Mouse (Mus musculus) brain, embryonic 14.5 days (tissue): ENCODE data around the gene Bcl2l13. TPM values are rescaled to one million over a fixed set of nuclear protein-coding genes. Genes with fewer than 3 reads are reported as not detected.
A peak's percentile ranks its signal among the peaks of the same experiment; 100 is the strongest.
"Not testable (repeated sequence)": the region's sequence is repeated elsewhere in the genome, so short reads cannot be mapped to it uniquely, and the experiment has no call there.

Experiments used
- DNase-seq: peaks from one replicate; pipeline ENCODE4 v3.0.0-alpha.2; 2011; ENCODE audit warnings: low read depth
- CTCF ChIP-seq: fragments of 200-500 bp; IDR thresholded peaks from 2 replicates; pipeline ENCODE4 v1.5.1; 2012; ENCODE audit warnings: inconsistent platforms, mild to moderate bottlenecking, moderate library complexity, borderline replicate concordance; ENCODE audit not compliant: insufficient read depth, insufficient read length; ENCODE audit errors: extremely low read depth
- POLR2A ChIP-seq: fragments of 200-500 bp; IDR thresholded peaks from 2 replicates; pipeline ENCODE4 v1.6.1; 2012; ENCODE audit warnings: mild to moderate bottlenecking, inconsistent platforms, borderline replicate concordance; ENCODE audit not compliant: poor library complexity, insufficient read depth, insufficient read length, severe bottlenecking; ENCODE audit errors: extremely low read depth
- polyA plus RNA-seq: library from polyadenylated mRNA; depleted of rRNA; stranded (reverse); fragments of >200 nt; gene quantifications from 2 replicates; pipeline ENCODE4 v1.2.3, GENCODE M21; 2012

Gene Bcl2l13
- polyA plus RNA-seq, 1 experiment, result 31.3 TPM

DNA sequence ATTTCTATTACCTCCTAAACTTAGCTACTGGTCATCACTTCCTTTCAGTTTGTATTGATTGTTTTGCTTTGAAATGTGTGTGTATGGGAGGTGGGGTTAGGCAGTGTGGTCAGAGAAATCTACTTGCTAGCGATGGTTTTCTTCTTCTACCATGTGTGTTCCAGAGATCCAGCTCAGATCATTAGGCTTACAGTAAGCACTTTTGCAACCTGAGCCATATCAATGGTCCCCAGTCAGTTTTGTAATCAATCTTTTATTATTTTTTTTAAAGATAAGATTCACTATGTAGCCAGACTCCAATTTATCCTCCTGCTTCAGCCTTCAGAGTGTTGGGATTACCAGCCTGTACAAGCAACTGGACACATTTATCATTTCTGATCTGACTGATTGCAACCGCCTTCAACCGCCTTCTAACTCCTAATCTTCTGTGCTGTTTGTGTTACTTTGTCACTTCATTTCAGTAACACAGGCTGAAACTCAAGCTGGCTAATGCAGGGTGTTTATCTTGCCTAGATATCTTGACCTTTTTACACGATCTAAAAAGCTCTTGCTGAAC, 1.2 kb upstream of the Bcl2l13 start:
- no peak for DNase-seq
- TF ChIP-seq CTCF (no peak), POLR2A (no peak)

DNA sequence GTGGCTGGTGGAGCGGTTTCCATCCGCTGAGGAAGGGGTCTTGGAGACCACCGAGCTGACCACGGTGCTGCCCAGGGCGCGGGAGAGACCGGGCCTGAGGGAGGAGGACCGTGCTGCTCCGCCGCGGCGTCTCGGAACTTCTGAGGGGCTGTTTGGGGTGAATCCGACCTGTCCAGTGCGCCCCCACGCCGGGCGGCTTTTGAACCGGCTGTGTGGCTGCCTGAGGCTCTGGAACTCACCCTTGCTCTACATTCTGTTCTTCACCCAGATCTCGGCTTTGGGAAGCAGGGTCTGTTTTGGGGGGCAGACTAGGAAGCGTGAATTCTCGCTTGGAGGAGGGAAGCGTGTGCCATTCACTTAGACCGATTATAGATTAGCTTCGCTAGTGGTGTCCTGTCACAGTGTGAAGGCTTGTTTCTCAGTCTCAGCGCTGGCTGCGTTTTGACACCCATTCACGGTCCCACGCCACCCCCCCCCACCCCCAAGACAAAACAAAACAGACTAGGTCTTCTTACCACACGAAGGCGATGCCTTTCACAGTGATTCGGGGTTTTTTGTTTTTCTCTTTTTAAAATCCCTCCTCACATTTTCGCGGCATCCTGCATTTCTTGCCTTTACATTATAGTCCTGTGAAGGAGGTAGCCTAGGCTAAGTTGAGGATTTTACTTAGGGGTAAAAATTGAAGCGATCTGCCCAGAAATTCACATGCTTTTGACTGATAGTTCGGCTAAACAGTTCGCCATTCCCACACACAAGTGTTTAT, 558 bp downstream of the Bcl2l13 start:
- DNase-seq, result no peak
- no peak for TF ChIP-seq CTCF

DNA sequence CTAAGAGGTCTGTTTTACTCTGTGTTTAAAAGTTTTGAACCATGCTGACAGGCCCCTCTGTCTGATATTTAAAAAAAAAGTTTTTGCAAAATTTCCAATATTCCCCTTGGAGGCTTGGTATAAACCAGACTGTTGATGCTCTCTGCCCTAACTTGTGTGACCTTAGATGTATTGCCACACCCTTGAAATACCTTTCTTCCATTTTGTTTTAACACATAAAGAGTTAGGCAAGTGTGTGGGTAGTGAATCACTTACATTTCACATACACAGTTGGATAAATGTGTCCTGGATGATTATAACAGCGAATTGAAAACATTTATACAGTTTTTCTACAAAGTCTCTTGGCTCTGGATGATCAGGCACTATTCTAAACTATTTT, 1.1 kb downstream of the Bcl2l13 start:
- TF ChIP-seq POLR2A (no peak), CTCF (no peak)
- DNase-seq, result no peak

DNA sequence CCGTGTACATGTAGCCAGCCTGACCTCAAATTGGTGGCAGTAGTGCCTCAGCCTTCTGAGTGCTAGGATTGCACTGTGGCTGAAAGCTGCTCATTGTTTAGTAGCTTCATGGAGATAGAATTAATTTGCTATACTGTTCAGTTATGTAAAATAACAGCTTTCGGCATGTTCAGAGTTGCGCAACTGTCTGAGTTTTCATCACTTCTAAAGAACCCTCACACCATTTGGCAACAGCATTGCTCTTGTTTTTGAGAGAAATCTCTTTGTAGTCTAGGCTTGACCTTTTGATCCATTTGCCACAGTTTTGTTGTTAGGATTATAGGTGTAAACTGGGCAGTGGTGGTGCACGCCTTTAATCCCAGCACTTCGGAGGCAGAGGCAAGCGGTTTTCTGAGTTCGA, 4.2 kb downstream of the Bcl2l13 start:
- no peak for DNase-seq
- TF ChIP-seq POLR2A (no peak), CTCF (no peak)

DNA sequence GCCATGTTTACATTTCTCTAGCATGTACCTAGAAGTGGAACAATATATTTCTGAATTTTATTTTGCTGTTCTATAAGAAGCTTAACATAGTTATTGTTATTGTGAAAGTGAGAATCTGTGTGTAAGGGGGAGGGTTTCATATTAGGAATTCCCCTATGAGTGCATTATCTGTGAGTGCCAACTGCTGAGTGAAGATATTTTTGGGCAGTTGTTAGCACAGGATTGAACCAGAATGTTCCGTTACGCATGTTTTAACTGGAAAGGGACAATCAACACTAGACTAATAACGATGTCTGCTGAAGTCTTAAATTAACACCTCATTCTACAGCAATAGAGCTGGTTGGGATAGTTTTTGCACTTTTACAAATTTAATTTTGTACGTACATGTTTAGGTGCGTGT, 5.7 kb downstream of the Bcl2l13 start:
- TF ChIP-seq POLR2A, result no peak
- no peak for TF ChIP-seq CTCF
- no peak for DNase-seq

DNA sequence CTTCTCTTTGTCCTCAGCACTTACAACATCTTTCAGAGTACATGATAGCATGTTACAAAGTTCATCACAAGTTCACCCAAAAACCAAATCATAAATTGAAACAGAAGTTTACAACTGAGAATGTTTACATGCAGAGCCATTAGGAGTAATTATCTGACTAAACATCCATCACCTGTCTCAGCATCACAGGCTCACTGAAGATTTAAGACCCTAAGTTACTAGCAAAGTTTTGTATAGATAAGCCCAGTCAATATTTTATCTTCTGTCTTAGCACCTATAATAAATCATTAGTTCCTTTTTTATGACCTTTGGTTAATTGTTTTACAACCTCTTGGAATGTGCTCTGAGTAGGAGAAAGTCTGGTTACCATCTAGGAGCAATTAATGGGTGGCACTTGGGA, 14.7 kb downstream of the Bcl2l13 start:
- DNase-seq, result not testable (repeated sequence)

DNA sequence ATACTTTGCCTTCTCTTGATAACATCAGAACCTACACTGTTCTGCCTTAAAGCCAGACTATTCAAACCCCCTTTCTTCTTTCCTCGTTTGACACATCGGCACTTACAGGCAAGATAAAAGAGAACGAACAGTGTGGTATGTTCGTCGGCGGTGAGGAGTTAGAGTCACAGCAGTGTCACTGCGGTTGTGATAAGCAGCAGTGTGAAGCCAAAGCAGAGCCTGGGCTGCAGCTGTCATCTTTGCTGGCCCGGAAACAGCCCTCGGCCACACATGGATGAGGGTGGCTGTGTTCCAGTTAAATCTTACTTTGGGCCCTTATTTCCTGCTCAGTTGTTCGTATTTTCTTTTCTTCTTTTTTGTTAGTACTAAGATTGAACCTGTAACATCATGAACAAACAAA, 18.4 kb downstream of the Bcl2l13 start:
- DNase-seq, result no peak
- TF ChIP-seq POLR2A (no peak), CTCF (no peak)

DNA sequence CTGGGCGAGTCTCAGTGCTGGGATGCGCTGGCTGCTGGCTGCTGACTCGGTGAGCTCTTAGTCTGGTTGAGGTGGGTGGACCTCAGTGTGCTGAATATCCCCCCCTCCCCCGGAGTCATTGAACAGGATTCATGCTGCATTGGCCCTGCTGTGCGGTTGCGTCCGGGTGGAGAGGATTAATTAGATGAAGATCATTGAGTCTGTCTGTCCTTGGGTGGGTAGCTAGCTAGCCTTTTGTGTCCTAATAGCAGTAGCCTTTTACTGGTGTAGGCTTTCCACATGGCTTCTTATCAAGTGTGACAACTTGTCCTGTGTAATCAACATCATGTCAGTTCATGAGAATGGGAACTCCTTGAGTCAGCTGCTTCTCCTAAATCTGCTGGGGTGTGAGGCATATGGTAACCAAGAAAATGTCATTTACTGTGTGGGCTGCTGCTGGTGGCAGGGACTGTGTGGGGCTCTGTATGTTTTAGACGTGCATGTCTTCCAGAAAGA, 22.3 kb downstream of the Bcl2l13 start:
- TF ChIP-seq POLR2A, result no peak
- peak; percentile 89 for DNase-seq

DNA sequence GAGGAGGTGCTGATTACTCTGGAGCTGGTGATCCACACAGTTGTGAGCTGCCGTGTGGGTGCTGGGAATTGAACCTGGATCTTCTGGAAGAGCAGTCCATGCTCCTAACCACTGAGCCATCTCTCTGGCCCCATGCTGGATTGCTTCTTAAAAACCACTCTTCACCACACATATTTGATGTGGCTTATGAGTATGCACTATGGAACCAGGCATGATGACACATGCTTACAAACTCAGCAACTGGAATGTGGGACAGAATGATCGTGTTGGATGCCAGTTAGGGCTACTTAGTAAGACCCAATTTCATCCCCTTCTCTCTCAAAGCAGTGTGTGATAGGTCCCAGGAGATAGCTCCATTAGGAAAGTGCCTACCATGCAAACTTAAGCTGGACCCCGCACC, 24.1 kb downstream of the Bcl2l13 start:
- DNase-seq, result no peak
- TF ChIP-seq CTCF (no peak), POLR2A (no peak)

DNA sequence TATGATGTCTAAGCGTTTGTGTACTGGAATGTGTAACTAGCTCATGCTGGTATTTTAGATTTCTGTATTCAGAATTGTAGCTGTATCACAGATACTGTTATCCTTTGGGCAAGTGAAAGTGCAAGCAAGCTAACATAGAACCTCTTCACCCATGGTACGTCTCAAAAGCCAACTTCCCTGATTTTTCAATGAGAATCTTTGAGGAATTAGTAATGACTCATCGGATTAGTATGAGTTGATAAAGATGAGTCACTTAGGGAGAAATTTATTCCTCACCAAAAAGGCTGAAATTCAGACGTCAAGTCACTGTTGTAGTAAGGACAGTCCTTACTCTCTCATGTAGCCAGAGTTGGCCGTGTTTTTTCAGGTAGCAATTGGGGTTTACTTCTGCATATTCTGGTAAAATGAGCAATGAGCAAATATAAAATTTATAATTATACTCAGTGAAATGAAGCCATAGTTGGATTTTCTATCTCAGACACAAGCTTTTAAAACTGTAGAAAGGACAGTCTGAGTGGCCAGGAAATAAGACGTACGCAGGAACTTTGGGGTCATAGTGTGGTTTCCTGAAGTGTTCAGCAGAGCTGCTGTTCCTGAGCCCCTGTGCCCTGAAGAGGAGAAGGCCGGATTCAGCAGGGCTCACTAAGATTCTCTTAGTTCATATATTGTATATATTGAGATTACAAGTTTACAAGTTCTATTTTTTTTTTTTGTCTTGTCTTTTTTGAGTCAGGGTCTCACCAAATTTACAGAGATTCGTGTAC, 30.2 kb downstream of the Bcl2l13 start:
- TF ChIP-seq POLR2A, result no peak
- no peak for TF ChIP-seq CTCF
- DNase-seq, result no peak

DNA sequence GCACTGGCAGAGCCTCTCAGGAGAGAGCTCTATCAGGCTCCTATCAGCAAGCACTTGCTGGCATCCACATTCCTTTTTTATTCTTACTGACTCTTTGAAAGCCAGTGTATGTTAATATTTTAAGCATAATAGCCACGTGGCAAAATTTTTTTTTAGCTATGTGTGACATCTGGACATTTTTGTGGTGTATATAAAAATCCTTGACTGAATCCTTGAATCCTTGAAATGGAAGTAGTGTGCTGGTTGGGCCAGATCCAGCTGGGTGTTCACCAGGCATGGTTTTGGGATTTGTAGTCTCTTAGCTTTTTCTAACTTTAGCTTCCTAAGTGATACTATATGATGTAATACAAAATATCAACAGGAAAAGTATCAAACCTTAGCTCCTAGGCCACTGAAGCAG, 32.8 kb downstream of the Bcl2l13 start:
- no peak for TF ChIP-seq POLR2A
- no peak for TF ChIP-seq CTCF
- no peak for DNase-seq

DNA sequence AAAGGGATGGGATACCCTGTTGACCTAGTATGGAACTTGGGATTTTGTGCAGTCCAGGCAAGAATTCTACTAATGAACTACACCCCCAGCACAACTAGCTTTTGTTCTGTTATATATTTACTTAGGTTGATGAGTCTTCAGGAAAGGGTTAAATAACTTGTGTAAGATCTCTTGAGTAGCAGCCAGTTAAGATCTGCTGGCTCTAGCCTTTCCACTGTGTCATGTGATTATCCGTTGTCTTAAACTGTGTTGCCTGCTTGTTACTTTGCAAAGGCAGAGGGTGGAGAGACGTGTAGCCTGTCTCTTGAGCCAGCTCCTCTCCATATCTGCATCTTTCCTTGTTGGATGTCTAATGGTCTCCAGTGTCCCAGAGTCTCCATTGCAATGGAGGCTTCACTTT, 35.3 kb downstream of the Bcl2l13 start:
- DNase-seq, result no peak
- TF ChIP-seq CTCF (no peak), POLR2A (no peak)

DNA sequence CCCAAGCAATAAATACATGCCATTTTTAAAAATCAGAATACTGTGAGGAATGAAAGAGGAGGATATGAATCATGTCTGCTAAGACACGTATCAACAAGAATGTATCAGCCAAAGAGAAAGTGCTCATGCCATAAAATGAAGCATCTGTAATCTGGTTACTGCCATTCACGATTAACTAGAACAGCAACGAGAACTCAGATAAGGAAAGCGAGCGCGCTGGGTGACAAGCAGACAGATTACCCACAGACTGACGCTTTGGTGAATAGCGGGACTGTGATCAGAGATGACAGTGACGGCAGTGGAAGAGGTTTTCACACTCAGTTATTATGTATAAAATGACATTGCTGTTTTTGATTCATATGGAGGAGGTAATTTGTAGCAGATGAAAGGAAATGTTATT, 37.9 kb downstream of the Bcl2l13 start:
- DNase-seq, result peak; percentile 48
- TF ChIP-seq POLR2A (no peak), CTCF (no peak)
